Mouse (Mus musculus) midbrain, embryonic 12.5 days (tissue): ENCODE results near the gene Srsf5. TPM values are rescaled to one million over a fixed set of nuclear protein-coding genes. Genes with fewer than 3 reads are reported as not detected.
A peak's percentile ranks its signal among the peaks of the same experiment; 100 is the strongest.

Experiments
- ATAC-seq: fragments of 200-750 bp; cut with Nextera tagmentation; 2 replicates; pipeline ENCODE4 v1.8.0; 2017; ENCODE audit warnings: low read depth, moderate TSS enrichment, moderate library complexity; ENCODE audit not compliant: low FRiP score
- H3K27ac ChIP-seq: fragments of 300-500 bp; sonication (generic); replicated peaks from 2 replicates; pipeline ENCODE4 v1.5.1; 2016; ENCODE audit warnings: mild to moderate bottlenecking
- H3K27me3 ChIP-seq: fragments of 300-500 bp; sonication (generic); 2 replicates; pipeline ENCODE4 v1.6.1; 2016; ENCODE audit warnings: mild to moderate bottlenecking
- H3K36me3 ChIP-seq: fragments of 300-500 bp; sonication (generic); 2 replicates; pipeline ENCODE4 v1.6.1; 2016
- H3K4me1 ChIP-seq: fragments of 300-500 bp; sonication (generic); 2 replicates; pipeline ENCODE4 v1.6.1; 2016
- H3K4me2 ChIP-seq: fragments of 300-500 bp; sonication (generic); replicated peaks from 2 replicates; pipeline ENCODE4 v1.6.1; 2016; ENCODE audit warnings: mild to moderate bottlenecking, moderate library complexity
- H3K4me3 ChIP-seq: fragments of 300-500 bp; sonication (generic); 2 replicates; pipeline ENCODE4 v1.5.1; 2016; ENCODE audit warnings: mild to moderate bottlenecking
- H3K9ac ChIP-seq: fragments of 300-500 bp; sonication (generic); replicated peaks from 2 replicates; pipeline ENCODE4 v1.6.1; 2016; ENCODE audit warnings: mild to moderate bottlenecking, moderate library complexity
- H3K9me3 ChIP-seq: fragments of 300-500 bp; sonication (generic); 2 replicates; pipeline ENCODE4 v1.6.1; 2016; ENCODE audit warnings: mild to moderate bottlenecking
- WGBS: fragments of 180-500 bp; shearing (Covaris S2); methylation state at CpG from one replicate; pipeline ENCODE4 v1.1.7; 2016; 5-methylcytosine and 5-hydroxymethylcytosine counted together
- polyA plus RNA-seq: library from polyadenylated mRNA; unstranded; fragments of >200 nt; fragmentation: Nextera tagmentation; extraction: Ambion mirVana; gene quantifications from 2 replicates; pipeline ENCODE4 v1.2.1, GENCODE M21; 2016

The Srsf5 gene
- polyA plus RNA-seq, 1 experiment from 2014 or later, result 611 TPM

DNA sequence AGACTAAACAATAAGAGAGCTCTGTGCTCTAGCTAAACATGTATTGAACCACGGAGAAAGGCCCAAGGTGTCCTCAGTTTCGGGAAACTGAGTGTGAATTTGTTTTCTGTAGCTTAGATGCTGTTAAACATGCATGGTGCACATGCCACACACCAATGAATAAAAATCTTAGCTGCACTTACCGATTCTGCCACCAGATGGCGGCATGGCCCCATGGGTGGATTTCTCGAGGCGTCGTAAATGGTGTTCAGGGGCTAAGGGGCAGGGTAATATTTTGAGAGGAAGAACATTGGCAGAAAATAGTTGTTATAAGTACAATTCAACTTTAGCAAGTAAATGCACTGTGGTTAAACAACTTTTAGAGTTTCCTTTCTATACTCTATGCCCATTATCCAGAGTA, 37.0 kb downstream of the Srsf5 start:
- Histone ChIP-seq H3K4me1 (no peaks in the 10 kb centered on the region), H3K9ac (no peak overlapping the region), H3K4me3 (no peak overlapping the region), H3K9me3 (no peaks in the 10 kb centered on the region), H3K4me2 (no peak overlapping the region), H3K27me3 (no peaks in the 10 kb centered on the region), H3K36me3 (no peaks in the 10 kb centered on the region), H3K27ac (no peak overlapping the region)
- no peak for ATAC-seq
- WGBS, result 1% methylated on average over 7 of the region's 7 CpGs

DNA sequence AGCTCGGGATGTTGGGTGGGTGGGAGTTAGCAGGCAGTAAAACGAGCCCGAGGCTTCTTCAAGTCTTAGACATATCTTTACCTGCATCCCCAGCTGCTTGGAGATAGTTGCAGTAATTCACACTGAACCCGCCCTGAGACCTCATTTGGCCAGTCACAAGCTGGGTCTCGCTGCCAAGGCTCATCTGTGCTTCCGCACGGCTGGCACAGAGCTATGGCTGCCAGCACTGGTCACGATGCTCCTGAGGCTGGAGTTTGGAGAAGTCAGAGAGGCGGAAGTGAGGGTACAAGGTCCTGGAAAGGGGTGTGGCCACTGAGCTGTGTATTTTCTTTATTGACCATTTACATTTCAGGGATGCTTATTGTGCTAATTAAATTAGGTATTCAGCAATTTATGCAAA, 38.4 kb downstream of the Srsf5 start:
- H3K4me1 ChIP-seq, result no peaks in the 10 kb centered on the region
- ATAC-seq, result no peak
- 76% methylated on average over 9 of the region's 9 CpGs for WGBS
- H3K27ac ChIP-seq, result no peak overlapping the region
- no peak overlapping the region for H3K4me2 ChIP-seq
- no peaks in the 10 kb centered on the region for H3K36me3 ChIP-seq
- H3K9ac ChIP-seq, result no peak overlapping the region
- H3K27me3 ChIP-seq, result no peaks in the 10 kb centered on the region
- H3K9me3 ChIP-seq, result no peaks in the 10 kb centered on the region
- H3K4me3 ChIP-seq, result no peak overlapping the region

DNA sequence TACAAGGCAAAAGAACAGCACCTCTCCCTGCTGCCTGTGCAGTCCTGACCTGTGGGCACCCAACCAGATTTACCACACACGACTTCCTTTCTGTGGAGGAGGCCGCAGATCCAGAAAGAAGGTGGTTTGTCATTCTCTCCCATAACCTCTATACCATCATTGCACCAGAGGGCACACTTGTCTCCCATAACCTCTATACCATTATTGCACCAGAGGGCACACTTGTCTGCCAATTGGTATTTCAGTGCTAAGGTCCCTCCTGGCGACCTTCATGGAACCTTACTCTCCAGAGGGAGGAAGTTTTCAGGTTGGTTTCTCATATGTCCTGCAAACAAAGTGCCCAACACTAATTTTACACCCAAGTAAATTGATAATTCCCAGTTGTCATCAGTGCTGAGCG, 41.3 kb downstream of the Srsf5 start:
- H3K4me2 ChIP-seq, result no peak overlapping the region
- peaks cover 7% of the 10 kb centered on the region for H3K4me1 ChIP-seq
- no peak overlapping the region for H3K4me3 ChIP-seq
- H3K9ac ChIP-seq, result no peak overlapping the region
- no peaks in the 10 kb centered on the region for H3K36me3 ChIP-seq
- H3K27ac ChIP-seq, result no peak overlapping the region
- no peaks in the 10 kb centered on the region for H3K27me3 ChIP-seq
- WGBS, result 85% methylated on average over 4 of the region's 4 CpGs
- no peaks in the 10 kb centered on the region for H3K9me3 ChIP-seq
- ATAC-seq, result no peak

DNA sequence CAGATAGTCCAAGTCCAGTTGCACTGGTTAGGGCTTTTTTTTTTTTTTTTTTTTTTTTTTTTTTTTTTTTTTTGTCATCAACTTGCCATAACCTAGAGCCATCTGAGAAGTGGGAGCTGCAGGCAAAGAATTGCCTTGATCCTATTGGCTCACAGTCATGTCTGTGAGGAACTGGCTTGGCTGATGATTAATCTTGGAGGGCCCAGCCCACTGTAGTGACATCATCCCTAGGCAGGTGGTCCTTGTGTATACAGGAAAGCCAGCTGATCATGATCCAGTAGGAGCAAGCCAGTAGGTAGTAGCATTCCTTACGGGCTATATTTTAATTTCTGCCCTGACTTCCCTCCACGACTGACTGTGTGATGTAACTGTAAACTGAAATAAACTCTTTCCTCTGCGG, 43.0 kb downstream of the Srsf5 start:
- Histone ChIP-seq H3K9ac (no peak overlapping the region), H3K4me2 (no peak overlapping the region), H3K4me1 (peaks cover 7% of the 10 kb centered on the region), H3K36me3 (no peaks in the 10 kb centered on the region), H3K27me3 (no peaks in the 10 kb centered on the region), H3K9me3 (no peaks in the 10 kb centered on the region), H3K4me3 (no peak overlapping the region), H3K27ac (no peak overlapping the region)
- no peak for ATAC-seq
- WGBS, result 88% methylated on average over 3 of the region's 3 CpGs

DNA sequence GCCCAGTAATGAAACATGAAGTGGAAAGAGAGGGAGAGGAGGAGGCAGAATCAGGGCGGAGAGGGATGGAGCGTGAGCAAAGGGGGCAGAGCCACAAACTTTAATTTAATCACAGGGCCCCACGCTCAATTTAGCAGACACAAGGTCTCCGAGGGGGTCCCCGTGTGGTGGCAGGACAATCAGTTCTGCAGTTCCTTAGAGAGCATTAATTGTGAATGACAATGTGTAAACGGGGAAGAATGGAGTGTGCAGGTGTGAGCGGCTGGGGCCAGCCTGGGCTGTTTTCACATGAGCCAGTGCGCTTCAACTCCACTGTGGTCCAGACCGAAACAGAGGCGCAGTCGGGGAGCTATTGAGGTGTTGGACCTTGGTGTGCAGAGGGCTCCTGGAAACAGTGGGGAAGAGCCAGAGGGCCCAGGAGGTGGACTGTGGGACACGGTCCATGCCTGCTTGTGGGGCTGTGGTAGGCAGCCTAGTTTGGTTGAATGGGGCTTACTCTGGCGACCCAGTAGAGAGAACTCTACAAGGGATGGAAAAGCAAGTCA, 45.7 kb downstream of the Srsf5 start:
- 48% methylated on average over 13 of the region's 13 CpGs for WGBS
- Histone ChIP-seq H3K4me2 (no peak overlapping the region), H3K36me3 (no peaks in the 10 kb centered on the region), H3K9ac (no peak overlapping the region), H3K27ac (peak overlapping the region; percentile 20; the same call in 1 of the 2 replicates), H3K4me3 (no peak overlapping the region), H3K4me1 (peaks cover 7% of the 10 kb centered on the region), H3K9me3 (peaks cover 5% of the 10 kb centered on the region; the same call in 1 of the 2 replicates), H3K27me3 (no peaks in the 10 kb centered on the region)
- ATAC-seq, result peak; percentile 49; the same call in 1 of the 2 replicates

DNA sequence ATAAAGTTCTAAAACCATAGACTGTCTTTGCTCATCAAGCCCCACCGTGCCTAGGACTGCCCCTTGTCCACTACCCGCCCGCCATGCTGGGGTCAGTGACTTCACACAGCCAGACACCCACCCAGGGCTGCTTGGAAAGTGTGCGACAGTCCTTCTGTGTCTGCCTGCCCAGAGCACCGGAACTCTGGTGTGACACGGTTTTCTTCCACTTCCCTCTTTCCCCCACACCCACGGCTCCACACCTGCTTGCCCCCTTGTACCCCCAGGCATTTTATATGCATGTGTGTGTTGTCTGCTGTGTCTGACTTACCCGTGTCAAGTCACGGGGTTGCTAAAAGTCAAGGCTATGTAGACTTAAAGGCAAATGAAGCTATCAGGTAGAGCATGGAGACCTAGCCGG, 46.5 kb downstream of the Srsf5 start:
- H3K9me3 ChIP-seq, result peaks cover 5% of the 10 kb centered on the region; the same call in 1 of the 2 replicates
- 88% methylated on average over 10 of the region's 10 CpGs for WGBS

DNA sequence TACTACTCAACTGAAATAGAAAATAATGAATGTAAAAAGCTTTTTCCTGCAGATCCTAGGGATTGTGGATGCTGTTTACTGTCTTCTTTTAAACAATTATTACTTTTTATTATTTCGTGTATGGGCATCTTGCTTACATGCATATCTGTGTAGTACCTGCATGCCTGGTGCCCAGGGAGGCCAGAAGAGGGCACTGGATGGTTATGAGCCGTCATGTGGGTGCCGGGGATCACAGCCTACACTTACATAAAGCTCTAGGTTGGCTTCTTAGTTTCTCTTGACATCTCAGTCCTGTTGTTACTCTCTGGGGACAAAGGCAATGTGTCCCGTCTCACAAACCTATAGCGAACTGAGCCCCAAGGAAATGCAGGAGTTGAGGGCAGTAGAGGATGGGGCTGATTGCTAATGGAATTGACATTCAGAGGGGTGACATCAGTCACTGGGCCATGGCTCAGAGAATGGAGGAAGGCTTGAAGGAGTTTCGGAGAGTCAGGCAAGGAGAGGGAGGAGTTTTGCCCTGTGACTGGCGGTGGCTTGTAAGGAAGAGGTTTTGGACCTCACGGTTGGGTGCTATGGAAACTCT, 47.3 kb downstream of the Srsf5 start:
- WGBS, result 82% methylated on average over 8 of the region's 8 CpGs
- ATAC-seq, result no peak
- Histone ChIP-seq H3K4me2 (no peak overlapping the region), H3K4me1 (peaks cover 7% of the 10 kb centered on the region), H3K27ac (no peak overlapping the region), H3K9me3 (peaks cover 5% of the 10 kb centered on the region; the same call in 1 of the 2 replicates), H3K9ac (no peak overlapping the region), H3K4me3 (no peak overlapping the region), H3K36me3 (no peaks in the 10 kb centered on the region), H3K27me3 (no peaks in the 10 kb centered on the region; the same call in 1 of the 2 replicates)

More for the DNA sequence above, 46.5 kb downstream of the Srsf5 start:
- H3K27ac ChIP-seq, result no peak overlapping the region
- H3K36me3 ChIP-seq, result no peaks in the 10 kb centered on the region
- no peak overlapping the region for H3K4me3 ChIP-seq
- H3K4me1 ChIP-seq, result peaks cover 7% of the 10 kb centered on the region
- no peak overlapping the region for H3K9ac ChIP-seq
- H3K4me2 ChIP-seq, result no peak overlapping the region
- no peaks in the 10 kb centered on the region for H3K27me3 ChIP-seq
- no peak for ATAC-seq

DNA sequence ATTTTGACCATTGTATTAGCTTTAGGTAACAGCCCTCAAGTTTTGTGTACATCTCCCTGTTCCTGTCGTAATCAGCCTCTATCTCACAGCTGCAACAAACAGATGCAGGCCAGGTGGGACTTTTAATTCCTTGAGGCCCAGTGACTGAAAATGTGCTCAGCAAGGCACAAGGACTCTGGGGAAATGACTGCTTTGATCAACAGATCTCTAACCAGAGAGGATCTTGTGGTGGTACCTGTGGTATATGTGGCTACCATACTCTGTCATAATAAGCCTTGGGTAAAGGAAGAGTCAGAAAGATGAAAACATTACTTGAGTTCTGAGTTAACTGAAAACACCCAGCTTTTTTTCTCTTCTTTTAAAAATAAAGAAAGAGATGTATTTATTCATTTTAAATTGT, 48.5 kb downstream of the Srsf5 start:
- Histone ChIP-seq H3K36me3 (no peaks in the 10 kb centered on the region), H3K9ac (no peak overlapping the region), H3K9me3 (peaks cover 5% of the 10 kb centered on the region; the same call in 1 of the 2 replicates), H3K27me3 (no peaks in the 10 kb centered on the region; the same call in 1 of the 2 replicates), H3K4me1 (peaks cover 11% of the 10 kb centered on the region), H3K4me3 (no peak overlapping the region), H3K27ac (no peak overlapping the region), H3K4me2 (no peak overlapping the region)
- no peak for ATAC-seq
- 87% methylated on average over 1 of the region's 1 CpGs for WGBS

DNA sequence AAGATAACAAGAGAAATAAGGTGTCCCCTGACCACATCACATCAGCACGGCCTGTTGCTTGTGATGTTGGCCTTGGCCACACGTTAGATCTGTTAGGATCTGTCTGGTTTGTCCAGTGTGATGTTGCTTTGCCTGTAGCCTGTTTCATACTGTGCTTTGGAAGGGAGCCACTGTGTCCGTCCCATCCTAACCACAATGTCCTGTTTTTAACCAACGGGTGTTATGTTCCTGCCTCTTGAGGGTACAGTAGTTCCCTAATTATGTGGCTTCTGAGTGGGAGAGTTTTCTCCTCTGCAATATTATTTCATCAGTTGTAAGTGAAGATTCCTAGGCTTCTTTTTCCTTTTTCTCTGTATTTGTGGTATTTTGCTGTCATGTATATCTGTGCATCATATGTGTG, 50.0 kb downstream of the Srsf5 start:
- H3K4me1 ChIP-seq, result peaks cover 23% of the 10 kb centered on the region
- 94% methylated on average over 4 of the region's 4 CpGs for WGBS
- peaks cover 5% of the 10 kb centered on the region; the same call in 1 of the 2 replicates for H3K9me3 ChIP-seq
- ATAC-seq, result no peak
- H3K27me3 ChIP-seq, result no peaks in the 10 kb centered on the region; the same call in none of the 2 replicates
- no peak overlapping the region for H3K27ac ChIP-seq
- no peak overlapping the region for H3K4me2 ChIP-seq
- H3K9ac ChIP-seq, result no peak overlapping the region
- no peaks in the 10 kb centered on the region for H3K36me3 ChIP-seq
- no peak overlapping the region for H3K4me3 ChIP-seq

DNA sequence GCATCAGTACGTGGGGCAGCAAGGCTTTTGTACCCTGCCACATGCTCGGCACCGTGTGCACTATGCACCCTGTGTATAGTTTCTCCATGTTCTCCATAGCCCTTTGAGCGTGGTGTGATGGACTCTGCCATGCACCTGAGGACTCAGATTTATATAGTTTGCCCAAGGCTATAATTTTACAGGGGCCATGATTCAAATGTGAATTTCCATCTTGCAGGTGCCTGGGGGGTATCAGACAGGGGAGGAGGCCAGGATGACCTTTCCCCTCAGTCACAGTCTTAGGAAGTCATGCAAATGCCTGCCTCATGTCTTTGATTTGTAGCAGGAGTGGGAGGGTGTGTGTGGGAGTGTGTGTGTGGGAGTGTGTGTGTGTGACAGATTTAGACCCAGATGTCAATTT, 52.3 kb downstream of the Srsf5 start:
- no peaks in the 10 kb centered on the region; the same call in none of the 2 replicates for H3K27me3 ChIP-seq
- H3K4me2 ChIP-seq, result no peak overlapping the region
- H3K4me3 ChIP-seq, result no peak overlapping the region
- peaks cover 23% of the 10 kb centered on the region for H3K4me1 ChIP-seq
- H3K36me3 ChIP-seq, result no peaks in the 10 kb centered on the region
- no peak overlapping the region for H3K9ac ChIP-seq
- no peak overlapping the region for H3K27ac ChIP-seq
- WGBS, result 76% methylated on average over 4 of the region's 4 CpGs
- no peak; the same call in 1 of the 2 replicates for ATAC-seq
- peaks cover 5% of the 10 kb centered on the region; the same call in 1 of the 2 replicates for H3K9me3 ChIP-seq

DNA sequence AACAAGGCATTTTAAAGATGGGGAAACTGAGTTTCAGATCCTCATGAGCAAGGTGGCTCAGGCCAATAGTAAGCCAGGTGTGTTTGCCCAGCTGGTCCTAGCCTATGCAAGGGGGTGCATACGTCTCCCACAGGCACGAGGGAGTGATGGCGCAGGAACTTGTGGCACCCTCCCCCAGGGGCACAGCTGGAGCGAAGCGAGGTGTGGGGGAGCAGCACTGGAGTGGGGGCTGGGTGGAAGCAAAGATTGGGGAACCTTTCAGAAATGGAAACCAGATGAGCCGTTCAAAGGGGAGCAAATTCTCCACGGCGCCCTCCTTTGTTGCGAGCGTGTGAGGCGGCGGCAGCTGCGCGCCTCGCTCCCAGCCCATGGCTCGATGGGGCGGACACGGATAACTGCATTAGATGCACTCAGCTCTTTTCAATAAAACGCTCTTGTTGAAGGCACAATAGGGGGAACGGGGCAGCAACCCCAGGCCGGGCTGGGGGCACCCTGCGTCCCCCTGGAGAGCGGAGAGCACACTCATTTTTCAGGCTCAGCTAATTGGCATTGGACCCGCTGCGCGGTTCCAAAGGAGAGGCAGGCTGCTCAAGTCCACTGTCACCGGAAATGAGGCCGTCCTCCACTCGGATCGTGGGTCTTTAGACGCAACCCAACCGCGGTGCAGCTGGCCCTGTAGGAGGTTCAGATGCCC, 53.4 kb downstream of the Srsf5 start:
- peak; percentile 92 for ATAC-seq
- peak overlapping the region; percentile 43 for H3K4me2 ChIP-seq

More for the DNA sequence above, 53.4 kb downstream of the Srsf5 start:
- Histone ChIP-seq H3K4me1 (peaks cover 32% of the 10 kb centered on the region), H3K4me3 (peak overlapping the region; percentile 26), H3K36me3 (no peaks in the 10 kb centered on the region), H3K9ac (peak overlapping the region; percentile 35; the same call in 1 of the 2 replicates), H3K27me3 (no peaks in the 10 kb centered on the region; the same call in none of the 2 replicates), H3K9me3 (peaks cover 5% of the 10 kb centered on the region; the same call in 1 of the 2 replicates), H3K27ac (peak overlapping the region; percentile 76)
- 4% methylated on average over 33 of the region's 33 CpGs for WGBS
